In the genomic region with DNA sequence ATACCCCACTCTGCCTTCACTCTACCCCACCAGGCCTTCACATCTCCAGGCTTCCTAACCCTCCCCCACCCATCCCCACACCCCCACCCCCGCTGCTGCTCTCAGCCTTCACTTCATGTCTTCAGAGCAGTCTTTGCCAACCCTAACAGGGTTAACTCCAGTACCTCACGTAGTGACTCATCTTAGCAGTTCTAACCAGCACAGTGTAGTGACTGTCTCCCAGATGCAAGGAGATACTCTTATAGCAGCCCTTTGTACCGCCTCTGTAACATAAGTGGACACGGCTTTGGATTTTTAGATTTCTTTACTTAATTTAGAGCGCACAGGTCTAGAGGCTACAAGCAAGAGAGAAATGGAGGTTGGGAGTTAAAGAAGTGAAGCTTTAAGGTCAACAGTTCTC, we compare ENCODE assay signal across 19 mouse cellular contexts.
DNase-seq lines count a peak whose midpoint lies in the region; ATAC-seq lines count a peak whose summit lies in the region.
"Had no signal": no experiment of that assay in that cellular context is flagged by ENCODE, and none has a peak within 500 bp of the region (broad histone marks: within the 10 kb centered on the region; RNA-seq: fewer than 3 reads in every experiment).

No protein-coding gene starts in this region.

- H3K9ac ChIP-seq in kidney, embryonic 15.5 days, result no peak overlapping the region
- H3K9ac ChIP-seq: forebrain, embryonic 13.5 days; heart, embryonic 15.5 days; hindbrain, embryonic 15.5 days had no signal

- peak; percentile 53 for DNase-seq in heart, adult 11 months
- DNase-seq in heart, embryonic 10.5 days (ENCODE audit: low spot score), result no peak
- DNase-seq in kidney, adult 18-20 months, result no peak
- DNase-seq in 3T3-L1 (ENCODE audit: low read depth, low spot score), result peak; percentile 29
- DNase-seq in NIH3T3 (ENCODE audit: low read depth), result peak; percentile 32
- no peak for DNase-seq in spleen, postnatal 4 days (ENCODE audit: low spot score in 2 of 2)
- DNase-seq: adrenal gland, postnatal 14 days; cerebellum, adult 11-12 months; cerebellum, adult 9-10 months; cerebellum, postnatal 25 days; gastrocnemius, postnatal 36 days; heart, adult 18-20 months; heart, postnatal 14 days had no signal

- no peaks in the 10 kb centered on the region for H3K36me3 ChIP-seq in heart, embryonic 10.5 days
- H3K36me3 ChIP-seq in kidney, embryonic 15.5 days, result no peaks in the 10 kb centered on the region
- H3K36me3 ChIP-seq: G1E; heart, embryonic 15.5 days; hindbrain, embryonic 15.5 days had no signal

- H3K27me3 ChIP-seq in heart, embryonic 10.5 days (ENCODE audit: insufficient read depth, poor library complexity, severe bottlenecking), result no peaks in the 10 kb centered on the region
- H3K27me3 ChIP-seq in kidney, embryonic 15.5 days, result 0 out of 2 replicates have a peak, but pooled peaks cover 2% of the 10 kb centered on the region
- H3K27me3 ChIP-seq: forebrain, embryonic 13.5 days; heart, embryonic 15.5 days; hindbrain, embryonic 15.5 days had no signal

- ATAC-seq in kidney, embryonic 15.5 days (replicated peaks; ENCODE audit: low FRiP score), result 0 out of 2 replicates have a peak, but pooled peaks have one; percentile 57
- ATAC-seq: forebrain, embryonic 13.5 days had no signal

- no peak overlapping the region for H3K4me3 ChIP-seq in heart, embryonic 10.5 days
- no peak overlapping the region for H3K4me3 ChIP-seq in kidney, embryonic 15.5 days (replicated peaks)
- H3K4me3 ChIP-seq: forebrain, embryonic 13.5 days; heart, embryonic 15.5 days; hindbrain, embryonic 15.5 days had no signal

- 69% methylated on average over 5 of the region's 5 CpGs for WGBS in heart, embryonic 10.5 days
- 55% methylated on average over 5 of the region's 5 CpGs for WGBS in kidney, embryonic 15.5 days

- no peaks in the 10 kb centered on the region for H3K9me3 ChIP-seq in heart, embryonic 10.5 days
- no peaks in the 10 kb centered on the region for H3K9me3 ChIP-seq in kidney, embryonic 15.5 days (replicated peaks)
- H3K9me3 ChIP-seq: forebrain, embryonic 13.5 days; G1E; heart, embryonic 15.5 days; hindbrain, embryonic 15.5 days had no signal

- H3K4me2 ChIP-seq in kidney, embryonic 15.5 days, result no peak overlapping the region
- H3K4me2 ChIP-seq: forebrain, embryonic 13.5 days; heart, embryonic 11.5 days; heart, embryonic 15.5 days; hindbrain, embryonic 15.5 days had no signal

- no peaks in the 10 kb centered on the region for H3K4me1 ChIP-seq in heart, embryonic 10.5 days
- peaks cover 31% of the 10 kb centered on the region for H3K4me1 ChIP-seq in kidney, embryonic 15.5 days
- H3K4me1 ChIP-seq: hindbrain, embryonic 15.5 days had no signal

- H3K27ac ChIP-seq in heart, embryonic 10.5 days, result no peak overlapping the region
- H3K27ac ChIP-seq in kidney, embryonic 15.5 days, result no peak overlapping the region
- H3K27ac ChIP-seq: forebrain, embryonic 13.5 days; heart, embryonic 15.5 days; hindbrain, embryonic 15.5 days had no signal

Comparison
In these comparisons a context has a peak if more than half of its experiments do, and no peak if none do; other contexts are left out.
1. DNase-seq: peak in heart, adult 11 months (single experiment), 3T3-L1 (single experiment) and NIH3T3 (single experiment); none in heart, embryonic 10.5 days (single experiment), kidney, adult 18-20 months (single experiment) and spleen, postnatal 4 days (0 of 2).